Mouse (Mus musculus) limb, embryonic 14.5 days (tissue): Measurements from ENCODE around the gene Efna2. TPM values are rescaled to one million over a fixed set of nuclear protein-coding genes. Genes with fewer than 3 reads are reported as not detected.
"Not testable (repeated sequence)": the region's sequence is repeated elsewhere in the genome, so short reads cannot be mapped to it uniquely, and the experiment has no call there.

ENCODE experiments used
- ATAC-seq: fragments of 200-750 bp; cut with Nextera tagmentation; 2 replicates; pipeline ENCODE4 v1.8.0; 2017; ENCODE audit warnings: low read depth, moderate number of reproducible peaks, moderate TSS enrichment; ENCODE audit not compliant: low FRiP score
- DNase-seq: peaks from one replicate; pipeline ENCODE4 v3.0.0-alpha.2; 2015; ENCODE audit warnings: low spot score
- H3K27ac ChIP-seq: fragments of 300-500 bp; sonication (generic); replicated peaks from 2 replicates; pipeline ENCODE4 v1.5.1; 2014; ENCODE audit warnings: low read depth, mild to moderate bottlenecking, low read length, moderate library complexity, mixed read lengths
- H3K27me3 ChIP-seq: fragments of 300-500 bp; sonication (generic); 2 replicates; pipeline ENCODE4 v1.6.1; 2014; ENCODE audit warnings: low read length, mixed read lengths; ENCODE audit not compliant: control insufficient read depth, insufficient read depth
- H3K36me3 ChIP-seq: fragments of 300-500 bp; sonication (generic); 2 replicates; pipeline ENCODE4 v1.6.1; 2014; ENCODE audit warnings: mild to moderate bottlenecking, low read length, moderate library complexity, mixed read lengths; ENCODE audit not compliant: control insufficient read depth, insufficient read depth
- H3K4me1 ChIP-seq: fragments of 300-500 bp; sonication (generic); 2 replicates; pipeline ENCODE4 v1.6.1; 2014; ENCODE audit warnings: antibody characterized with exemption, low read length, mixed read lengths; ENCODE audit not compliant: control insufficient read depth, insufficient read depth
- H3K4me2 ChIP-seq: fragments of 300-500 bp; sonication (generic); replicated peaks from 2 replicates; pipeline ENCODE4 v1.6.1; 2014; ENCODE audit warnings: low read depth, mild to moderate bottlenecking, low read length, moderate library complexity; ENCODE audit not compliant: severe bottlenecking
- H3K4me3 ChIP-seq: fragments of 300-500 bp; sonication (generic); replicated peaks from 2 replicates; pipeline ENCODE4 v1.5.1; 2014; ENCODE audit warnings: low read length
- H3K9ac ChIP-seq: fragments of 300-500 bp; sonication (generic); 2 replicates; pipeline ENCODE4 v1.6.1; 2014; ENCODE audit warnings: mild to moderate bottlenecking, low read depth, low read length, moderate library complexity; ENCODE audit not compliant: severe bottlenecking
- H3K9me3 ChIP-seq: fragments of 300-500 bp; sonication (generic); 2 replicates; pipeline ENCODE4 v1.6.1; 2016; ENCODE audit warnings: low read length; ENCODE audit not compliant: control insufficient read depth
- POLR2A ChIP-seq: fragments of 200-500 bp; IDR thresholded peaks from 2 replicates; pipeline ENCODE4 v1.8.0; 2012; ENCODE audit warnings: inconsistent platforms, mild to moderate bottlenecking, moderate library complexity, borderline replicate concordance; ENCODE audit not compliant: insufficient read depth, insufficient read length; ENCODE audit errors: extremely low read depth
- WGBS: fragments of 180-500 bp; shearing (Covaris S2); extraction: QIAGEN DNeasy Blood & Tissue Kit; methylation state at CpG from one replicate; pipeline ENCODE4 v1.1.7; 2014; 5-methylcytosine and 5-hydroxymethylcytosine counted together
- polyA plus RNA-seq, 2 experiments: library from polyadenylated mRNA; depleted of rRNA in 1 of 2; stranded (reverse) in 1 of 2; unstranded in 1 of 2; fragments of >200 nt; fragmentation: Nextera tagmentation in 1 of 2; extraction: Ambion mirVana in 1 of 2; gene quantifications; 2 replicates each; pipeline versions ENCODE4 v1.2.1 to v1.2.3; 2012 to 2014

Gene Efna2
- polyA plus RNA-seq, 2 experiments: 31.5 to 41.7 TPM

- no peak overlapping the region for H3K27ac ChIP-seq
- no peak overlapping the region for H3K9ac ChIP-seq
- no peak overlapping the region for H3K4me3 ChIP-seq
- DNase-seq (no peak), ATAC-seq (no peak)
- no peak overlapping the region for H3K4me2 ChIP-seq
- H3K4me1 ChIP-seq: no peaks in the 10 kb centered on the region
- H3K27me3 ChIP-seq: no peaks in the 10 kb centered on the region
- no peak for TF ChIP-seq POLR2A
- H3K36me3 ChIP-seq: no peaks in the 10 kb centered on the region
- H3K9me3 ChIP-seq: no peaks in the 10 kb centered on the region
- WGBS: 48% methylated on average over 7 of the region's 7 CpGs
These were observed 24.8 kb downstream of the Efna2 start for GRCm38 (mm10) chr10:80204055-80204454.

GRCm38 (mm10) chr10:80207201-80207600 is 27.9 kb downstream of the Efna2 start:
- Histone ChIP-seq H3K4me3 (no peak overlapping the region), H3K9me3 (no peaks in the 10 kb centered on the region), H3K9ac (no peak overlapping the region), H3K4me1 (no peaks in the 10 kb centered on the region), H3K27me3 (no peaks in the 10 kb centered on the region), H3K36me3 (no peaks in the 10 kb centered on the region), H3K4me2 (no peak overlapping the region), H3K27ac (no peak overlapping the region)
- ATAC-seq (no peak), DNase-seq (no peak)
- 55% methylated on average over 1 of the region's 1 CpGs for WGBS
- TF ChIP-seq POLR2A: no peak

DNA sequence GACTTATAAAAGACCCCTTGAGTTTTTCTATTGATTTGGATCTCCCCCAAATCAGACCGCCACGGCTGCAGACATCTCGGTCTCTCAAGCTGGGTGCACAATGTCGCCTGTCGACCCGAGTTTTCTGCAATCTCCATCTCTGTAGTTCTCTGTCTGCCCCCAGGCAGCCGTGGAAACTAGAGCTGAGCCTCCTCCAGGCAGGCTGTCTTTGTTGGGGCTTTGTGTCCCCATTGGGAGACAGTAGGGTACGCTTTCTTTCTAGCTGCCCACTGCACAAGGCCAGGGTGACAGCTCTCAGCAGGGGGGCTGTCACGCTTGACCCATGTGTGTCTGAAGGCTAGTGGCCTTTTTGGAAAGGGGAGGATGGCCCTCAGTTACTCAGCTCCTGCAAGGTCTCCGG is 28.4 kb downstream of the Efna2 start:
- no peak overlapping the region for H3K27ac ChIP-seq
- TF ChIP-seq POLR2A: no peak
- 73% methylated on average over 10 of the region's 10 CpGs for WGBS
- H3K4me1 ChIP-seq: no peaks in the 10 kb centered on the region
- H3K27me3 ChIP-seq: no peaks in the 10 kb centered on the region
- DNase-seq: no peak
- H3K9ac ChIP-seq: no peak overlapping the region
- H3K36me3 ChIP-seq: no peaks in the 10 kb centered on the region
- no peak overlapping the region for H3K4me3 ChIP-seq
- no peak for ATAC-seq
- H3K9me3 ChIP-seq: no peaks in the 10 kb centered on the region
- no peak overlapping the region for H3K4me2 ChIP-seq

DNA sequence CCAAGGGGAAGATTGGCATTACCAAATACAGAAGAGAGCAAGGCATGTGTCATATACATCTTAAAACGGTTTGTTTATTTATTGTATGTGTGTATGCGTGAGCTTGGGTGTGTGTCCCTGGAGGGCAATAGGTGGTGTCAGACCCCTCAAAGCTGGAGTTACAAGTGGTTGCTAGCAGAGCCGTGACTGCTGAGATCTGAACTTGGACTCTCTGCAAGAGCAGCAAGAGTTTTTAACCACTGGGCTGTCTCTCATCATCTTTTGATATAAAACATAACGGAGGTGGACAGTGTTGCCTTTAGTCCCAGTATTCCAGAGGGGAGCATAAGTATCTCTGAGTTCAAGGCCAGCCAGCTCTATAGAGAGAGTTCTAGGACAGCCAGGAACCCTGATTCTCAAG is 29.0 kb downstream of the Efna2 start:
- Histone ChIP-seq H3K27me3 (no peaks in the 10 kb centered on the region), H3K27ac (no peak overlapping the region), H3K9ac (0 out of 2 replicates have a peak overlapping the region, but pooled peaks have one; percentile 0), H3K4me2 (no peak overlapping the region), H3K4me3 (no peak overlapping the region), H3K36me3 (no peaks in the 10 kb centered on the region), H3K9me3 (no peaks in the 10 kb centered on the region), H3K4me1 (no peaks in the 10 kb centered on the region)
- no peak for TF ChIP-seq POLR2A
- no peak for ATAC-seq
- DNase-seq: no peak
- WGBS: 78% methylated on average over 4 of the region's 4 CpGs

DNA sequence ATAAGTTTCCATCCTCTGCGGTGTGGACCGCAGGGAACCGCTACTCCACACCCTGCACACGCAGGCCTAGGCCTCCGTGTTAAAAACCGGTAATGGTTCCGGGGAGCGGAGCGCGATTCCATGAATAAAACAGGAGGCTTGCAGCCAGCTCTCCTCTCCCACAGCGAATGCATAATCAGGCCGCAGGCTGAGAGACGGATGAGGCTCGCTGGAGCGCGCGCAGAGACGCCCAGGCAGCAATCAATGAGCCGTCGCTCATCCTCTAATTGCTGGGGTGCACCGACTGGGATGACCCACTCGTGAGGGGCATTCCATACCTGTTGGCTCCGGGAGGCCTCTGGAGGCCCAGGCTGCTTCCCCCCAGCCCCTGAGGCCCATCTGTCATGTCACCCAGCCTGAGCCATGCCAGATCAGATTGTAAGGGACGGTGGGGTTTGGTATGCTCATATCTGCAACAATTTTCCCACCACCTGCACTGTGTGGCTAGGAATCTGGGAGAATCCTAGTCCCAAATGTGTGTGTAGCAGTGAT is 29.6 kb downstream of the Efna2 start:
- no peak overlapping the region for H3K4me3 ChIP-seq
- H3K36me3 ChIP-seq: no peaks in the 10 kb centered on the region
- H3K4me2 ChIP-seq: no peak overlapping the region
- 14% methylated on average over 24 of the region's 24 CpGs for WGBS
- H3K9ac ChIP-seq: 0 out of 2 replicates have a peak overlapping the region, but pooled peaks have one; percentile 0
- no peaks in the 10 kb centered on the region for H3K4me1 ChIP-seq
- TF ChIP-seq POLR2A: no peak
- no peak overlapping the region for H3K27ac ChIP-seq
- no peaks in the 10 kb centered on the region for H3K9me3 ChIP-seq
- no peak for DNase-seq
- no peak for ATAC-seq
- H3K27me3 ChIP-seq: no peaks in the 10 kb centered on the region

GRCm38 (mm10) chr10:80211547-80212103 is 32.3 kb downstream of the Efna2 start:
- H3K4me3 ChIP-seq: not testable (repeated sequence)
- WGBS: 71% methylated on average over 7 of the region's 7 CpGs

More at GRCm38 (mm10) chr10:80211547-80212103, 32.3 kb downstream of the Efna2 start:
- H3K27me3 ChIP-seq, H3K4me1 ChIP-seq, H3K27ac ChIP-seq, ATAC-seq, H3K9ac ChIP-seq, H3K36me3 ChIP-seq, H3K4me2 ChIP-seq, H3K9me3 ChIP-seq, DNase-seq: not testable (repeated sequence)
